Mouse (Mus musculus): ENCODE results near the gene Wipf1. TPM values are rescaled to one million over a fixed set of nuclear protein-coding genes. Genes with fewer than 3 reads are reported as not detected.

Wipf1 gene
- total RNA-seq (2014; fragmentation: Nextera tagmentation) (2.2 and 50.6 TPM in 2 replicates), total RNA-seq (2017) (0.70 and 0.98 TPM in 2 replicates), polyA plus RNA-seq (2012) (7.1 and 9.1 TPM in 2 replicates)

DNA sequence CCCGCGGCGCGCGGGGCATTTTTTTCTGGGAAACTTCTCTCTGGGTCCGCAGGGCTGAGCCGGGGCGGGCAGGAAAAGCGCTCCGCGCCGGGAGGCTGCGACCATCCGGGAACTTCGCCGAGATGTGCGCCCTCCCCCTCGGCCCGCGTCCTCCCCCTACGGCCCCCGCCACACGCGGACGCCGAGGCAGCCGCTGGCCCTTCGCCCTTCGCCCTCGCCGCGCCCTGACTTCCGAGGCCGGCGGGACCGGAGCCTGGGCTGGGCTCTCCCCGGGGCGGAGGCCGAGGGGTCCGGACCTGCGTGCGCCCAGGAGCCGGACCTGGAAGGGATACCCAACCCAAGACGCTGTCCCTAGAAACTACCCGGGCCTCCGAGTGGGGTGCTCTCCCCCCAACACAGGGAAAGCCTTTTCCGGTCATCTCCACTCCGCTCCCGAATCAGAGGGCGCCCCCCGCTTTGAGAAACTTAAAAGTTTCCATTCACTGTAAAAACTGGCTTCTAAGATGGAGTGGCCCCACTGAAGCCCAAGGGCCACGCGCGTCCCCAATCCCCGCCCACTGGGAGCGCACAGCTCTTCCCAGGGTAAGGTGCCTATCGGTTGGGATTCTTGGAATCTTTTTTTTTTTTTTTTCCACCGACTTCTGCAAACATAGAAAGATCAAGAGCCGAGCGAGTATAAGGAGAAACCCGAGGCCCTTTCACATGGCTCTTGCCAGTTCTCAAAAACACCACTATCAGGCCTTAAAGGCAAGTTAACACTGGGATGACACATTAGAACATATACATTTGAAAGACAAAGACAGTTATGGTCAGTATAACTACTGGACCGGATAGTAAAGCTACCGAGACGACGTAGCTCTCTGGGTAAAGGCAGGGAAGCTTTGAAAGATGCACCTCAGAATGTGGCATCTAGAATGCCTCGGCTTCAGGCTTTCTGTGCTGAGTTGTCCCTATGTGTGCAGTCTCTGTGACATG is at the start of gene Wipf1:
Wipf1 (minus strand) TSS at position 379 of the 975 bp plus-strand sequence.
- Histone ChIP-seq H3K4me3 (ENCODE audit: low read depth, low read length) (no peak within 1 kb of the TSS), H3K36me3 (replicated peaks) (no peaks in the 10 kb centered on the region), H3K27me3 (ENCODE audit: insufficient read depth, low read length) (no peaks in the 10 kb centered on the region), H3K4me1 (ENCODE audit: insufficient read depth, low read depth, low read length) (no peaks in the 10 kb centered on the region), H3K9me3 (replicated peaks) (peaks cover 5% of the 10 kb centered on the region)
- no peak for ATAC-seq (ENCODE audit: extremely low read depth, insufficient number of reproducible peaks, low FRiP score, poor library complexity, severe bottlenecking)
- DNase-seq (ENCODE audit: low spot score): no peak
- TF ChIP-seq GATA1 (IDR thresholded peaks at IDR 0.05; ENCODE audit: borderline replicate concordance, low read length) (no peak), GATA2 (IDR thresholded peaks at IDR 0.05; ENCODE audit: borderline replicate concordance, low read depth, low read length) (no peak), POLR2AphosphoS5 (IDR thresholded peaks at IDR 0.05; ENCODE audit: insufficient replicate concordance, low read depth, low read length) (no peak), CTCF (IDR thresholded peaks at IDR 0.05; ENCODE audit: low read depth, low read length) (no peak), TAL1 (conservative IDR thresholded peaks at IDR 0.05; ENCODE audit: low read depth, low read length) (no peak)

DNA sequence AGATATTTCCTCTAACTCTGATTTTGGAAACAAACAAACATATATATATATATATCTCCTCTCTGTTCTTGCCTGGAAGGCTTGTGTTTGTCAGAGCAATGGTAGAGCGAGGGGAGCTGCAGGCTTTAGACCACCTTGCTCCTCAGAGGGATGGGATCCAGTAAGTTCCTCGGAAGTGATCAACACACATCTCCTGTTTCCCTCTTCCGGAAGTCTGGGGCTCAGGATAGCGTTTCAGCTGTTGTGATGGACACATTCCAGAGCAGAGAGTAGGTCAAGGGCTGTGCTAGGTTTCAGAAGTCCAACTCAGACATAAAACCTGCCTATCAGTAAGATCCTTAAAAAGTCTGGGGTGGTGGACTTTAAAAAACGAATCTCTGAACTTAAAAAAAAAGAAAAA is 49.6 kb upstream of the Wipf1 start:
- Histone ChIP-seq H3K27me3 (ENCODE audit: insufficient read depth, low read length) (peaks cover 19% of the 10 kb centered on the region), H3K4me1 (ENCODE audit: insufficient read depth, low read depth, low read length) (no peaks in the 10 kb centered on the region), H3K4me3 (ENCODE audit: low read depth, low read length) (no peak overlapping the region), H3K36me3 (replicated peaks) (no peaks in the 10 kb centered on the region), H3K9me3 (replicated peaks) (no peaks in the 10 kb centered on the region)
- TF ChIP-seq CTCF (IDR thresholded peaks at IDR 0.05; ENCODE audit: low read depth, low read length) (no peak), TAL1 (conservative IDR thresholded peaks at IDR 0.05; ENCODE audit: low read depth, low read length) (no peak), GATA1 (IDR thresholded peaks at IDR 0.05; ENCODE audit: borderline replicate concordance, low read length) (no peak), GATA2 (IDR thresholded peaks at IDR 0.05; ENCODE audit: borderline replicate concordance, low read depth, low read length) (no peak), POLR2AphosphoS5 (IDR thresholded peaks at IDR 0.05; ENCODE audit: insufficient replicate concordance, low read depth, low read length) (no peak)
- DNase-seq (ENCODE audit: low spot score): no peak
- ATAC-seq (ENCODE audit: extremely low read depth, insufficient number of reproducible peaks, low FRiP score, poor library complexity, severe bottlenecking): no peak

DNA sequence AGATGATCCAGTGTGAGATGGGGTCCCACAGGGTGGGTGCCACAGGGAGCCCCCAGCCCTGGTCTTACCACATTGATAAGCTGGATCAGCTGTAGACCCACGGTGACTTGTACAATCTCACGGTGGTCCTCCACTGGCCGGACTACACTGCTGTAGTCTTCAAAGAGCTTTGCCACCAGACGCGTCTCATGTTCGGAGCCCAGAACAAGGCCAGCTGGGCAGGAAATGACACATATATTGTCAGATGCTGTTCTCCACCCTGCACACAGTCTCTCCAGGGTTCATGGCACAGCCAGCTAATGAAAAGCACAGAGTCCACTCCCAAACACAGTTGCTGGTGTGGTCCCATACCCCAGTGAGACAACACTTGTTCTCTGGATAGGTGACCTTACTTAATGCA is 44.9 kb upstream of the Wipf1 start:
- no peaks in the 10 kb centered on the region for H3K36me3 ChIP-seq (replicated peaks)
- H3K4me1 ChIP-seq (ENCODE audit: insufficient read depth, low read depth, low read length): no peaks in the 10 kb centered on the region
- no peaks in the 10 kb centered on the region for H3K9me3 ChIP-seq (replicated peaks)
- ATAC-seq (ENCODE audit: extremely low read depth, insufficient number of reproducible peaks, low FRiP score, poor library complexity, severe bottlenecking): no peak
- no peak overlapping the region for H3K4me3 ChIP-seq (ENCODE audit: low read depth, low read length)
- TF ChIP-seq POLR2AphosphoS5 (IDR thresholded peaks at IDR 0.05; ENCODE audit: insufficient replicate concordance, low read depth, low read length) (no peak), GATA2 (IDR thresholded peaks at IDR 0.05; ENCODE audit: borderline replicate concordance, low read depth, low read length) (no peak), CTCF (IDR thresholded peaks at IDR 0.05; ENCODE audit: low read depth, low read length) (no peak)
- DNase-seq (ENCODE audit: low spot score): no peak
- peaks cover 5% of the 10 kb centered on the region; the same call in 1 of the 2 replicates for H3K27me3 ChIP-seq (ENCODE audit: insufficient read depth, low read length)

DNA sequence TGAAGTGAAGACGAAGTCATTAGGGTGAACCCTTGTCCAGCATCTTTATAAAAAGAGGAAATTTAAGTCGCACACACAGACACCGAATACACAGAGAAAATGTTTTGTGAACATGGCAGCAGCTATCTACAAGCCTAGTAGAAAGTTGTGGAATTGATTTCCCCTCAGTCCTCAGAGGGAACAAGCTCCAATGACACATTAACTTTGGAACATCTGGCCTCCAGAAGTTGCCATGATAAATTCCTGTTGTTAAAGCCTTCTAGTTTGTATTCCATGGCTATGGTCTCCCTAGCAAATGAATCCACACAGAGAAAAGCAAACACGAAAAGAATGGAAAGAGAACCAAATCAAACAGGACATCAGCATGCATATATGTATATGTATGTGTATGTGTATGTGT is 44.0 kb upstream of the Wipf1 start:
- TF ChIP-seq POLR2AphosphoS5 (IDR thresholded peaks at IDR 0.05; ENCODE audit: insufficient replicate concordance, low read depth, low read length) (no peak), CTCF (IDR thresholded peaks at IDR 0.05; ENCODE audit: low read depth, low read length) (no peak), GATA2 (IDR thresholded peaks at IDR 0.05; ENCODE audit: borderline replicate concordance, low read depth, low read length) (no peak), TAL1 (conservative IDR thresholded peaks at IDR 0.05; ENCODE audit: low read depth, low read length) (no peak), GATA1 (IDR thresholded peaks at IDR 0.05; ENCODE audit: borderline replicate concordance, low read length) (no peak)

GRCm38 (mm10) chr2:73572539-73573372 is 43.2 kb upstream of the Wipf1 start:
- peak; percentile 76 for TF ChIP-seq CTCF (IDR thresholded peaks at IDR 0.05; ENCODE audit: low read depth, low read length)
- no peak for TF ChIP-seq TAL1 (conservative IDR thresholded peaks at IDR 0.05; ENCODE audit: low read depth, low read length)
- DNase-seq (ENCODE audit: low spot score): peak; percentile 31
- no peaks in the 10 kb centered on the region for H3K4me1 ChIP-seq (ENCODE audit: insufficient read depth, low read depth, low read length)
- H3K36me3 ChIP-seq (replicated peaks): no peaks in the 10 kb centered on the region
- no peak overlapping the region for H3K4me3 ChIP-seq (ENCODE audit: low read depth, low read length)
- no peaks in the 10 kb centered on the region for H3K9me3 ChIP-seq (replicated peaks)
- ATAC-seq (ENCODE audit: extremely low read depth, insufficient number of reproducible peaks, low FRiP score, poor library complexity, severe bottlenecking): no peak
- peaks cover 3% of the 10 kb centered on the region; the same call in 1 of the 2 replicates for H3K27me3 ChIP-seq (ENCODE audit: insufficient read depth, low read length)

More for the DNA sequence above, 44.0 kb upstream of the Wipf1 start:
- peaks cover 3% of the 10 kb centered on the region; the same call in 1 of the 2 replicates for H3K27me3 ChIP-seq (ENCODE audit: insufficient read depth, low read length)
- H3K4me1 ChIP-seq (ENCODE audit: insufficient read depth, low read depth, low read length): no peaks in the 10 kb centered on the region
- ATAC-seq (ENCODE audit: extremely low read depth, insufficient number of reproducible peaks, low FRiP score, poor library complexity, severe bottlenecking) (no peak), DNase-seq (ENCODE audit: low spot score) (no peak)
- no peak overlapping the region for H3K4me3 ChIP-seq (ENCODE audit: low read depth, low read length)
- H3K9me3 ChIP-seq (replicated peaks): no peaks in the 10 kb centered on the region
- no peaks in the 10 kb centered on the region for H3K36me3 ChIP-seq (replicated peaks)

GRCm38 (mm10) chr2:73571901-73572300 is 42.4 kb upstream of the Wipf1 start:
- Histone ChIP-seq H3K9me3 (replicated peaks) (no peaks in the 10 kb centered on the region), H3K27me3 (ENCODE audit: insufficient read depth, low read length) (peaks cover 3% of the 10 kb centered on the region; the same call in 1 of the 2 replicates), H3K36me3 (replicated peaks) (no peaks in the 10 kb centered on the region), H3K4me1 (ENCODE audit: insufficient read depth, low read depth, low read length) (no peaks in the 10 kb centered on the region), H3K4me3 (ENCODE audit: low read depth, low read length) (no peak overlapping the region)
- DNase-seq (ENCODE audit: low spot score) (no peak), ATAC-seq (ENCODE audit: extremely low read depth, insufficient number of reproducible peaks, low FRiP score, poor library complexity, severe bottlenecking) (no peak)
- TF ChIP-seq GATA2 (IDR thresholded peaks at IDR 0.05; ENCODE audit: borderline replicate concordance, low read depth, low read length) (no peak), TAL1 (conservative IDR thresholded peaks at IDR 0.05; ENCODE audit: low read depth, low read length) (no peak), GATA1 (IDR thresholded peaks at IDR 0.05; ENCODE audit: borderline replicate concordance, low read length) (no peak), POLR2AphosphoS5 (IDR thresholded peaks at IDR 0.05; ENCODE audit: insufficient replicate concordance, low read depth, low read length) (no peak), CTCF (IDR thresholded peaks at IDR 0.05; ENCODE audit: low read depth, low read length) (no peak)

Measured in G1E (cell line).